Mouse (Mus musculus) testis, adult 2 months (tissue): ENCODE measurements around the gene Trib3.

Experiments used
- CTCF ChIP-seq: fragments of 200-500 bp; IDR thresholded peaks from 2 replicates; pipeline ENCODE4 v1.5.1; 2012; ENCODE audit warnings: low read depth, mild to moderate bottlenecking, inconsistent platforms, low read length, moderate library complexity; ENCODE audit not compliant: control insufficient read depth, insufficient read depth, insufficient replicate concordance
- POLR2A ChIP-seq: fragments of 200-500 bp; IDR thresholded peaks from 2 replicates; pipeline ENCODE4 v1.6.1; 2012; ENCODE audit warnings: low read depth, mild to moderate bottlenecking, inconsistent platforms, low read length, moderate library complexity; ENCODE audit not compliant: control insufficient read depth

DNA sequence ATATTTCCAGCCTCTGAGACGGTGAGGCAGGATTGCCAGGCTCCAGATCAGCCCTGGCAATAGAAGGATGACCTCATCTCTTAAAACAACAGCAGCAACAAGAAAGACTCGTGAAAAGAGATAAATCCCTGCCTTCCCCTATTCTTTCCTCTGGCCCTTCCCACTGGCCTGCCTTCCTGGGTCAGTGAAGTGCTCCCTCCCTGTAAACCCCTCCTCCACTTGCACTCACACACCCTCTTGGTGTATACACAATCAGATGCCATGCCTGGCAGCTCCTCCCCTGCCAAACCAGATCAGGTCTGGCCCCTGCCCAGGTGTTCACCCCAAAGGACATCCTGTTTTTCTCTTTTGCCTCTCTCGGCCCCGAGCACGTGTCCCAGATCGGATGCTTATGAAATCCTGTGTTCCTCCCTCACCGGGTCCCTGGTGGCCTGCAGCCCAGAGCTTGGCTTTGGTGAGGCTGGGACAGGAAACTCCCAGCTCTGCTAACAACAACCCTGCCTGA is 16.5 kb upstream of the Trib3 start:
- TF ChIP-seq CTCF (no peak), POLR2A (no peak)
